Mouse (Mus musculus): ENCODE data around the gene 1110008L16Rik.
"Not testable (repeated sequence)": the region's sequence is repeated elsewhere in the genome, so short reads cannot be mapped to it uniquely, and the experiment has no call there.

Gene 1110008L16Rik

DNA sequence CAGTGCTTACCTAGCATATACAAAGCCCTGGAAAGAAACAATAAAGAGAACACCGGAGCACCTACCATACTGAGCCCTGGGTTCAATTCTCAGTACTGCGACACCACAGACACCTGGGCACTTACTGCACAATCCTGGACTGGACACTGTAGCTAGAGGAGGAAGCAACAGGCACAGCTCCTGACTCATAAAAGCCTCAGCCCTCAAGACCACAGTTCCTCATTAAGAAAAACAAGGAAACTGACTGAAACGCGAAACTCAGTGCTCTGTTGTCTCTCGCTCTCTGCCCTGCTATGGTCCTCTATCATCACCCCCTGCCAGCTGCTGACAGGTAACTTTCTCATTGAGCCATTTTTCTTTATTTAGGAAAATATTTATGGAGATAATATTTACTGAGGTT is at the start of gene 1110008L16Rik:
Gene 1110008L16Rik, plus strand, starts transcription at position 242 of the 400 bp plus-strand sequence.
- no peak for DNase-seq (ENCODE audit: low spot score)

- not testable (repeated sequence) for DNase-seq (ENCODE audit: low spot score)
Observed at GRCm38 (mm10) chr12:55261950-55262349, 37.4 kb upstream of the 1110008L16Rik start.

DNA sequence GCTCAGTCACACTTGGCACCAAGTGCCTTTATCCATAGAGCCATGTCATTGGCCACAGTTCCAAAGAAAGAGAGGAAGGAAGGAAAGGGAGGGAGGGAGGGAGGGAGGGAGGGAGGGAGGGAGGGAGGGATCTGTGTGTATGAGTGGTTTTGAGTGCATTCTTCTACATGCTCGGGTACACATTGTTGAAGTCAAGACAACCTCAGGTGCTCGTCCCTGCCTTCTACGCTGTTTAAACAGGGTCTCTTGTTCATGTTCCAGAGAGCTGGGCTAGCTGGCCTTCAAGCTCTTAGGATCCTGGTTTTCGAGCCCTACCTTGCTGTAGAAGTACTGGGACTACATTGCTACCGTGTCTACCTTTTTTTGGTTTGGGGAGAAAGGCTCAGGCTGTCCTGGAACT is 36.0 kb upstream of the 1110008L16Rik start:
- not testable (repeated sequence) for DNase-seq (ENCODE audit: low spot score)

- DNase-seq (ENCODE audit: low spot score) = peak; percentile 32
Observed at GRCm38 (mm10) chr12:55272243-55272642, 27.1 kb upstream of the 1110008L16Rik start.

DNA sequence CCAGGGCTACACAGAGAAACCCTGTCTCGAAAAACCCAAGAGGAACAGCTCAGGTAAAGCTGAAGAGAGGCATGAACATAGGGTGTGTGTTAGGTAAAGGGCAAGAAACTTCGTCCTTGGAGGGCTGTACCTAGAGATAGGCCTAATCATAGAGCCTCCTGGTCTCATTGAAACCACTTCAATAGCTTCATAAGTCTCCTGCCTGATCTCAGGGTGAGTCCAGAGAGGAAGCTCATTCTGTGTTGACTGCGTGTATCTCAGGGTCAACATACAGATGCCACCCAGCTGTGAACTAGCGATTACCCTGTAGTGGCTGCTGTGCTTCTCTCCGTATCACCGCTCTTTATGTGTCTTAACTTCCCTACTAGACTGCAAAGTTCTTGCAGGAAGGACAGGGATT is 21.8 kb upstream of the 1110008L16Rik start:
- not testable (repeated sequence) for DNase-seq (ENCODE audit: low spot score)

DNA sequence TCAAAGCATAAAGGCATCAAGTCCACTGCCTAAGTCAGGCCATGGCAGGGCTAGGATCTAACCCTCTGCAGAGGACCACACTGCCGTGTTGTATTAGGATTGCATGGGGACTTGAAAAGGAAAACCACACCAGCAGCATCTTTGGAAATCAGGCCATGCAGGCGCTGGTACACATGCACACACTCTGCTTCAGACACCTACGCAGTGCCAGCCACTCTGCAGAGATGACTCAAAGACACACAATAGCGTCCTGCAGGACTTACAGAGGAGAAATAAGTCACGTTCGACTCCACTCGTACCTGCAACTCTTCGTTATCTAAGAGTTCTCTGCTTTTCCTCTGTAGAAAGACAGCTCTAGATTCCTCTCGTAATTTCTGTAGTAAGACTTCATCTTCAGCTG is 1.3 kb upstream of the 1110008L16Rik start:
- DNase-seq (ENCODE audit: low spot score) = no peak

GRCm38 (mm10) chr12:55300820-55301351 is 1.5 kb downstream of the 1110008L16Rik start:
- DNase-seq (ENCODE audit: low spot score) = no peak

- DNase-seq (ENCODE audit: low spot score) = no peak
Observed at GRCm38 (mm10) chr12:55301472-55302300, 2.3 kb downstream of the 1110008L16Rik start.

DNA sequence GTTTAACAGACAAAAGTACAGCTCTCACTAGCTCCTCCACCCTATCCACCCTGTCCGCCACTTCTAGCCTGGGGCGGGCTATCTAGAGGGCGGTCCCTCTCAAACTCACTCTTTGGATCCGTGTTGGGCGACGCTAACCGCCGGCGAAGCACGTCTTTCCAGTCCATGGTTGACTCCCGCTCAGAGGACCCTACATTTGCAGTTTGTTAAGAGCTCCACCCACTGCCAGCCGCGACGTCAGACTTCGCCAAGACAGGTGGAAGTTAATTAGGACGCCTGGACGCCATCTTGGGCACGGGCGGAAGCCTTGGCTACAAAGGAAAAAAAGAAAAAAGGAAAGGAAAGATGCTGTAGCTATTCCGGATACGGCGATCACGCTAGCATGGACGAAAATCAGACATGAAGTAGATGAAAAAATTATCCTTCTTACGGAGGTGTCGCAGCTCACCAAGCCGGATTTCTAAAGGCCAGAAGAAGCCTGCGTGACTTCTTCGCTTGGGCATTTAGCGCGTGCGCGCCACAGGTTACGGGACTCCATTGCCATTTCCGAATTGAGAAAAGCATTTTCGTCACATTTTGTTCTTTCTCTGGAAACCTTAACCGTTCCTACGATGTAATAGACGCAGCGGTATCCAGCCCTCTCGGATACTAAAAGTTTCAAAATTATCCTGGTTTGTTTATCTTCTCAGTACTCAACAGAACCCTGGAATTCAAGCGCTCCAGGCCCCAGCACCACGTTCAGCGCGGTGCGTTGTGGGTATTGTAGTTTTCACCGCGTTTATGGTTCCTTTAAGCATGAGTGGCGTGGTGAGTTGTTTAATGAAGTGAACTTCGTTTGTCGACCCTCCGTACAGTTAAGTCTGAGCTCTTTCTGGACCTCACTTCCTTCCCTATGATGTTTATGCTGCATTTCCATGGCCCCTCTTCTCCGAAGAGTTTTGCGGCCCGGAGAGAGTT is 3.4 kb downstream of the 1110008L16Rik start, which contains the start of gene Ppp2r3c:
Gene Ppp2r3c, minus strand, starts transcription at position 514 of the 957 bp plus-strand sequence.
- DNase-seq (ENCODE audit: low spot score) = peak; percentile 95

GRCm38 (mm10) chr12:55306371-55306770 is 7.0 kb downstream of the 1110008L16Rik start:
- no peak for DNase-seq (ENCODE audit: low spot score)

- no peak for DNase-seq (ENCODE audit: low spot score)
Observed at GRCm38 (mm10) chr12:55307566-55307965, 8.2 kb downstream of the 1110008L16Rik start.

GRCm38 (mm10) chr12:55308731-55309130 is 9.4 kb downstream of the 1110008L16Rik start:
- no peak for DNase-seq (ENCODE audit: low spot score)

DNA sequence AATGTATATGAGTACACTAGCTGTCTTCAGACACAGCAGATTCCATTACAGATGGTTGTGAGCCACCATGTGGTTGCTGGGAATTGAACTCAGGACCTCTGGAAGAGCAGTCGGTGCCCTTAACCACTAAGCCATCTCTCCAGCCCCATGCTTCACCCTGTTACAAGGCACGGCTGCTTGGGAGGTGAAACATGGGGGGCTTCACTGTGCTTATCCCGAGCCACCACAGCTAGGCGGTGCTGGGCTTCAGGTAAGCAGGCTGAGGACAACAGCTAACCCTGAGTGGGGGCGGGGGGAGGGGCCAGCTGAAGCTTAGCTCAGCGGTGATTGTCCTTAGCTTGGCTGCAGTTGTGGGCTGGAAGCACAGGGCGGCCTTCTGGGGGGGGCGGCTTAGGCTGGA is 10.1 kb downstream of the 1110008L16Rik start:
- DNase-seq (ENCODE audit: low spot score) = no peak

- DNase-seq (ENCODE audit: low spot score) = no peak
Observed at GRCm38 (mm10) chr12:55311841-55312240, 12.5 kb downstream of the 1110008L16Rik start.

DNA sequence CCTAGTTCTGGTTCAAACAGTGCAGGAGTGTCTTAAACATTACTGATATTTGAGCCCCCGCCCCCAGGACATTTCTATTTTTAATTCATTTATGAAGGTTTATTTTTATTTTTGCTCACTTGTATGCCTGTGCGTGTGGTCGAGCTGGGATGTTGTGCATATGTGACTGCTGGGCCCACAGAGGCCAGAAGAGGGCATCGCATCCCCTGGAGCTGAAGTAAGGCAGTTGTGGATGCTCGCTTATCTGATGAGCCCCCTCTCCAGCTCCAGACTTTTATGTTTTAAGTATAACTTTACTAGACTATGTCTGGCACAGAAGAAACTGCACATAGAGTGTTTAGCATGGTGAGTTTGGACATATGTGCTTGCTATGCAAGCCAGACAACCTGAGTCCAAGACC is 14.5 kb downstream of the 1110008L16Rik start:
- DNase-seq (ENCODE audit: low spot score) = no peak

DNA sequence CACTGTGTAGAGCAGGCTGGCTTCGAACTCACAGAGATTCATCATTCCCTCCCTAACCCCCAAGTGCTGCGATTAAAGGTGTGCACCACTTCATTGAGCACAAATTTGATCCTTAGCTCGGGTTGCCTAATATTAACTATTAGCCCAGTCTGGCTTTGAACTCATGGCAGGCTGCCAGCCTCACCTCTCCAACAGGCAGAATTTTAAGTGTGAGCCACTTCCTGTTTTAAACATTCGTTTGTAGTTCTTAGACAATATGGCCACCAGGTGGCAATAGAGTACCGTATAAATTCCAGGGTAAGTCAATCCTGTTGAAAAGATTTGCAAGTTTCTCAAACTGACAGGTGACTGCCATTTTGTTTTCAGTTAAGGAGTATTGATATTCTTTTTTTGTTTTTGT is 15.8 kb downstream of the 1110008L16Rik start:
- peak; percentile 71 for DNase-seq (ENCODE audit: low spot score)

GRCm38 (mm10) chr12:55321642-55322291 is 22.4 kb downstream of the 1110008L16Rik start:
- DNase-seq (ENCODE audit: low spot score) = no peak

DNA sequence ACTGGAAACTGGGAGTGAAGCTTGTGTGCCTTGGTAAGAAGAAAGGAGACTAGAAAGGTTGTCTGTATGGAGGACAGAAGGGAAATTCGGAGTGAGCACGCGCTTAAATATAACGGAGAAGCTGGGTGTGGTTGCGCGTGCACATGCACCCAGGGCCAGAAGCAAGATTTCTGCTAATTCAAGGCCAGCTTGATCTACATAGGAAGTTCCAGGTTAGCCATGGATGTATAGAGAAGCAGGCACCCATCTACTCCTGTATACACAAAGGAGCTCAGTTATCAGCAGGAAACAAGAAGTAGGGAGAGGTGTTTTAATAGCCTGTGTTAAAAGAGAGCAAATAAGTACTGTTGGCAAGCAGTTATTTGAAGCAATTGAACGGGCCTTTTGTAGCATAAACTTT is 26.3 kb downstream of the 1110008L16Rik start:
- no peak for DNase-seq (ENCODE audit: low spot score)

- no peak for DNase-seq (ENCODE audit: low spot score)
Observed at GRCm38 (mm10) chr12:55328784-55329183, 29.4 kb downstream of the 1110008L16Rik start.

- DNase-seq (ENCODE audit: low spot score) = no peak
Observed at GRCm38 (mm10) chr12:55329351-55329750, 30.0 kb downstream of the 1110008L16Rik start.

- no peak for DNase-seq (ENCODE audit: low spot score)
Observed at GRCm38 (mm10) chr12:55333662-55334061, 34.3 kb downstream of the 1110008L16Rik start.

- not testable (repeated sequence) for DNase-seq (ENCODE audit: low spot score)
Observed at GRCm38 (mm10) chr12:55338490-55338889, 39.1 kb downstream of the 1110008L16Rik start.
